Mouse (Mus musculus): ENCODE data around the gene Nudt16l1.

DNA sequence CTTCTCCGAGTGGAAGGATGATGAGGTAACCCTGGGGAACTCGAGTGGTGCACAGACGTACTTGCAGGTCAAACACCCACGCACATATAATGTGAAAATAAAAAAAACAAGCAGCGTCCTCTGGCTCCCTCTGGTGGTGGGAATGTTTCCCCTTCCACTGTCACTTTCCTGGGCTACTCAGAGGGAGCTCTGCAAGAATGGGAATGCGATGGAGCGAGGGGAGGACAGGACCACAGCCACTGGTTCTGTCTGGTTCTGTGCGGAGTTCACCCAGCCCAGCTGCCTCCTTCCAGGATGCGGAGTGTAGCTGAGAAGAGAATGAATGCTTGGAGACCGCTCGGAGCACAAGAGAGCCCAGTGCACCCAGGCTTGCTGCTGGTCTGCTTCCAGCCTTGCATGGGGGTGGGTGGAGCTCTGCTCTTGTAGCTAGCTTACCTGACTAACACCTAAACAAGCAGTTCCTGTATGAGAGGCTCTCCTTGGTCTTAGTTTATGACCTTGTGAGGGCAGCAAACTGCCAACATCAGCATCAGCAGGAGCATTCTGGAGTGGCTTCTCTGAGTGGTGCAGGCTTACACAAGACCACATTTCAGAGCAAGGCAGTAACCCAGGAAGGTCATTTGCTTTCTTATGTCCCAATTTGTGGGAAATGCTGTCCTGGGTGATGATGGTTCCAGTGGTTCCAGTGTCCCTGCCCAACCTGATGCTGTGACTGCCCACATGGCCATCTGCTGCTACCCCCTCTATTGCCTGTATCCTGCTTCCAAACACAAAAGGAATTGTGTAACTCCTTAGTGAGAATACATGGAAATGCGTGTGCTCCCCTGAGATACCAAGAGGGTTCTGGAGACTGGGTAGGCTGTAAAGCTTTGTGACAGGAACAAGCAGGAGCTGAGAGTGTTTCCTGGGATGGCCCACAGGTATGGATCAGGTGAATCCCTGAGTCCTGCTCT lies 24.5 kb upstream of the Nudt16l1 start:
- TF ChIP-seq POLR2A (IDR thresholded peaks at IDR 0.05; ENCODE audit: extremely low read depth, insufficient read depth, low read length) = no peak
- TF ChIP-seq CTCF (IDR thresholded peaks at IDR 0.05; ENCODE audit: low read depth, low read length) = peak; percentile 72

All from liver, adult 2 months (tissue).